Mouse (Mus musculus) lung, postnatal 0 days (tissue): Measurements from ENCODE around the gene Zfp52. TPM values are rescaled to one million over a fixed set of nuclear protein-coding genes. Genes with fewer than 3 reads are reported as not detected.

Experiments used
- ATAC-seq: fragments of 200-750 bp; cut with Nextera tagmentation; 2 replicates; pipeline ENCODE4 v1.8.0; 2017; ENCODE audit warnings: moderate library complexity
- DNase-seq: peaks from one replicate; pipeline ENCODE4 v3.0.0-alpha.2; 2016; ENCODE audit warnings: low spot score
- H3K27ac ChIP-seq: fragments of 300-500 bp; sonication (generic); 2 replicates; pipeline ENCODE4 v1.5.1; 2014; ENCODE audit warnings: antibody characterized with exemption, mild to moderate bottlenecking, low read length, mixed read lengths
- H3K27me3 ChIP-seq: fragments of 300-500 bp; sonication (generic); replicated peaks from 2 replicates; pipeline ENCODE4 v1.6.1; 2014; ENCODE audit warnings: low read length, mixed read lengths; ENCODE audit not compliant: insufficient read depth
- H3K36me3 ChIP-seq: fragments of 300-500 bp; sonication (generic); 2 replicates; pipeline ENCODE4 v1.6.1; 2014; ENCODE audit warnings: low read length, mixed read lengths; ENCODE audit not compliant: insufficient read depth
- H3K4me1 ChIP-seq: fragments of 300-500 bp; sonication (generic); 2 replicates; pipeline ENCODE4 v1.6.1; 2014; ENCODE audit warnings: antibody characterized with exemption, low read depth, low read length, mixed read lengths; ENCODE audit not compliant: insufficient read depth
- H3K4me2 ChIP-seq: fragments of 300-500 bp; sonication (generic); replicated peaks from 2 replicates; pipeline ENCODE4 v1.6.1; 2014; ENCODE audit warnings: low read depth, mild to moderate bottlenecking, low read length, moderate library complexity, mixed read lengths
- H3K4me3 ChIP-seq: fragments of 300-500 bp; sonication (generic); 2 replicates; pipeline ENCODE4 v1.5.1; 2014; ENCODE audit warnings: low read depth, low read length
- H3K9ac ChIP-seq: fragments of 300-500 bp; sonication (generic); replicated peaks from 2 replicates; pipeline ENCODE4 v1.6.1; 2014; ENCODE audit warnings: low read depth, mild to moderate bottlenecking
- H3K9me3 ChIP-seq: fragments of 300-500 bp; sonication (generic); 2 replicates; pipeline ENCODE4 v1.6.1; 2016; ENCODE audit warnings: low read length, mixed read lengths
- CTCF ChIP-seq: IDR thresholded peaks from 2 replicates; pipeline ENCODE4 v1.5.1; 2016; ENCODE audit warnings: antibody characterized with exemption, mild to moderate bottlenecking
- EP300 ChIP-seq: IDR thresholded peaks from 2 replicates; pipeline ENCODE4 v1.6.1; 2016; ENCODE audit warnings: antibody characterized with exemption, mild to moderate bottlenecking, control low read depth
- WGBS: fragments of 180-500 bp; shearing (Covaris S2); extraction: QIAGEN DNeasy Blood & Tissue Kit; methylation state at CpG from one replicate; pipeline ENCODE4 v1.1.7; 2014; 5-methylcytosine and 5-hydroxymethylcytosine counted together
- polyA plus RNA-seq: library from polyadenylated mRNA; unstranded; fragments of >200 nt; fragmentation: Nextera tagmentation; extraction: Ambion mirVana; gene quantifications from 2 replicates; pipeline ENCODE4 v1.2.1, GENCODE M21; 2015

The Zfp52 gene
- polyA plus RNA-seq, 1 experiment from 2014 or later = 3.9 TPM

- H3K4me3 ChIP-seq = no peak overlapping the region
- H3K4me2 ChIP-seq = no peak overlapping the region
- DNase-seq (no peak), ATAC-seq (no peak)
- H3K4me1 ChIP-seq = no peaks in the 10 kb centered on the region
- H3K36me3 ChIP-seq = peaks cover 10% of the 10 kb centered on the region; the same call in 1 of the 2 replicates
- no peak for TF ChIP-seq CTCF
- no peak for TF ChIP-seq EP300
- no peaks in the 10 kb centered on the region for H3K27me3 ChIP-seq
- no peaks in the 10 kb centered on the region for H3K9me3 ChIP-seq
- H3K27ac ChIP-seq = no peak overlapping the region
- H3K9ac ChIP-seq = no peak overlapping the region
These were observed 25.6 kb upstream of the Zfp52 start for GRCm38 (mm10) chr17:21509756-21510155.

GRCm38 (mm10) chr17:21515403-21516105 lies 19.8 kb upstream of the Zfp52 start:
- H3K4me1 ChIP-seq = no peaks in the 10 kb centered on the region
- H3K27ac ChIP-seq = peak overlapping the region; percentile 90
- H3K4me2 ChIP-seq = peak overlapping the region; percentile 71
- TF ChIP-seq EP300 = peak; percentile 77
- peak; percentile 81 for TF ChIP-seq CTCF
- no peaks in the 10 kb centered on the region for H3K9me3 ChIP-seq
- H3K4me3 ChIP-seq = peak overlapping the region; percentile 59; the same call in 1 of the 2 replicates
- no peak overlapping the region for H3K9ac ChIP-seq
- ATAC-seq = peak; percentile 74
- WGBS = 2% methylated on average over 8 of the region's 8 CpGs
- H3K27me3 ChIP-seq = no peaks in the 10 kb centered on the region
- peak; percentile 96 for DNase-seq
- H3K36me3 ChIP-seq = no peaks in the 10 kb centered on the region

- peak overlapping the region; percentile 59 for H3K4me3 ChIP-seq
- no peaks in the 10 kb centered on the region for H3K27me3 ChIP-seq
- peak overlapping the region; percentile 90 for H3K27ac ChIP-seq
- peak overlapping the region; percentile 71 for H3K4me2 ChIP-seq
- H3K36me3 ChIP-seq = no peaks in the 10 kb centered on the region
- no peaks in the 10 kb centered on the region for H3K9me3 ChIP-seq
- H3K9ac ChIP-seq = peak overlapping the region; percentile 57
- H3K4me1 ChIP-seq = no peaks in the 10 kb centered on the region
- TF ChIP-seq CTCF (peak; percentile 11; the same call in 1 of the 2 replicates), EP300 (no peak)
- ATAC-seq (peak; percentile 91), DNase-seq (peak; percentile 91)
- WGBS = 1% methylated on average over 37 of the region's 37 CpGs
These were observed 18.9 kb upstream of the Zfp52 start for GRCm38 (mm10) chr17:21516201-21517129.

GRCm38 (mm10) chr17:21517130-21517671 lies 18.1 kb upstream of the Zfp52 start:
- H3K9ac ChIP-seq = peak overlapping the region; percentile 57
- DNase-seq (no peak), ATAC-seq (no peak)
- no peaks in the 10 kb centered on the region for H3K9me3 ChIP-seq
- H3K4me3 ChIP-seq = peak overlapping the region; percentile 59; the same call in 1 of the 2 replicates
- peak overlapping the region; percentile 71 for H3K4me2 ChIP-seq
- no peaks in the 10 kb centered on the region for H3K27me3 ChIP-seq
- TF ChIP-seq EP300 (no peak), CTCF (no peak)
- no peaks in the 10 kb centered on the region for H3K36me3 ChIP-seq
- no peaks in the 10 kb centered on the region for H3K4me1 ChIP-seq
- 22% methylated on average over 4 of the region's 4 CpGs for WGBS
- H3K27ac ChIP-seq = peak overlapping the region; percentile 90

GRCm38 (mm10) chr17:21526270-21526669 lies 9.1 kb upstream of the Zfp52 start:
- ATAC-seq (no peak), DNase-seq (no peak)
- Histone ChIP-seq H3K4me1 (peaks cover 1% of the 10 kb centered on the region; the same call in 1 of the 2 replicates), H3K9me3 (no peaks in the 10 kb centered on the region), H3K27me3 (no peaks in the 10 kb centered on the region), H3K4me2 (no peak overlapping the region), H3K4me3 (no peak overlapping the region), H3K9ac (no peak overlapping the region), H3K27ac (no peak overlapping the region), H3K36me3 (no peaks in the 10 kb centered on the region)
- no peak for TF ChIP-seq EP300
- no peak for TF ChIP-seq CTCF
